Mouse (Mus musculus) c-Kit-positive CD71-negative TER-119-negative erythroid progenitor cells, embryonic 14.5 days (primary cell): ENCODE measurements around the gene Snx30.
A peak's percentile ranks its signal among the peaks of the same experiment; 100 is the strongest.

Source experiments
- DNase-seq: peaks from one replicate; pipeline ENCODE4 v3.0.0-alpha.2; 2013; ENCODE audit warnings: low read depth

Gene Snx30

GRCm38 (mm10) chr4:59907657-59908230 lies 102.1 kb downstream of the Snx30 start:
- no peak for DNase-seq

- DNase-seq = no peak
Measured at GRCm38 (mm10) chr4:59908785-59909184, 103.1 kb downstream of the Snx30 start.

GRCm38 (mm10) chr4:59914608-59915403 lies 109.2 kb downstream of the Snx30 start, which contains the start of gene Slc46a2:
Slc46a2 (minus strand) TSS chr4:59915056.
- no peak for DNase-seq

- no peak for DNase-seq
Measured at GRCm38 (mm10) chr4:59917966-59918365, 112.3 kb downstream of the Snx30 start.

GRCm38 (mm10) chr4:59925082-59925481 lies 119.4 kb downstream of the Snx30 start:
- no peak for DNase-seq

GRCm38 (mm10) chr4:59927666-59928065 lies 122.0 kb downstream of the Snx30 start:
- DNase-seq = no peak

DNA sequence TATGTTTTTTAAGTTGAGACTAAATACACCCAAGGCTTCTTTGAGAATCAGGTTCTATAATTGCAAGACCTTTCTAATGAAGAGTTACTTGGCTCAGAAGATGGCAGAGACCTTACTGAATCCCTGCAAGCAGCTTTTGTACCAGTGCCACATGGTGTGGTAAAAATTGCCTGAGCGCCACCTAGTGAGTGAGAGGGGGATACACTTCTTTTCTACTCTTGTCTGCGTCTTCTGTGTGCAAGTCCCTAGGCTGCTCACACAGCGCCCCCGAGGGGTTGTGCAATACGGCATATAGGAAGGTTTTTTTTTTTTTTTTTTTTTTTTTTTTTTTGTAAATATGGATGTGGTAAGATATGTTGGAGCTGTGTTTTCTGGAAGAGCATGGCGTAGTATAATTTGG lies 122.7 kb downstream of the Snx30 start:
- peak; percentile 73 for DNase-seq

DNA sequence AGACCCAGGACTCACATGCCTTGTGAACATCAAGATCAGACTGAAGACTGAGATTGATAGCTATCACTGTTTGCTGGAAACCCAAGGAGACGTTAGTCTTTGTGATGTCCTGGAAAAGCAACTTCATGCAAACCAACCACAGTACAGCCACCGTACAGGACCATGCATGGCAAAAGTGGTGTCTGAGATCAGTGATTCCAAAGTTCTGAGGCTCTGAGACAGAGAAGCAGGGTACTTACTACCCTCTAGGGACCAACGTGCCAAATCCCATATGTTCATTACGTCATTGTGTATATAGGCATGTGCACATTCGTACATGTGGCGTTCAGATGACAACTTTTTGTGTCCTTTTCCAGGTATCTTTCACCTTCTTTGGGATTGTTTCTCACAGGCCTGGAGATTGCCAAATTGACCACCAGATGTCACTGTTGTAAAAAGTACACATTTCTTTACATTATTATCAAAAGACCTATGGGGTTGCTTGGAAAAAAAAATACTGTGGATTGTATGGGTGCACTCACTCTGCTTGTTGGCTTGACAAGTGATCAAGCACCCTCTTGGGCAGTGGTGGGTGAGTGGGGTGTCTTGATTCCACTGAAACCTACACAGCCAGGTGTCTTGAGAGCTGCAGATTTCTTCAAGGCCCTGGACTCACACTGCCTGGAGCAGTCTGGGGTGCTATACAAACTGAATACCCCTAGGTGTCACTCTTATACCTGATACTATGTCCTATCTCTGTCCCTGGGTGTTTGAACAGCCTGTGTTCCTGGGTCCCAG lies 127.1 kb downstream of the Snx30 start:
- peak; percentile 23 for DNase-seq

DNA sequence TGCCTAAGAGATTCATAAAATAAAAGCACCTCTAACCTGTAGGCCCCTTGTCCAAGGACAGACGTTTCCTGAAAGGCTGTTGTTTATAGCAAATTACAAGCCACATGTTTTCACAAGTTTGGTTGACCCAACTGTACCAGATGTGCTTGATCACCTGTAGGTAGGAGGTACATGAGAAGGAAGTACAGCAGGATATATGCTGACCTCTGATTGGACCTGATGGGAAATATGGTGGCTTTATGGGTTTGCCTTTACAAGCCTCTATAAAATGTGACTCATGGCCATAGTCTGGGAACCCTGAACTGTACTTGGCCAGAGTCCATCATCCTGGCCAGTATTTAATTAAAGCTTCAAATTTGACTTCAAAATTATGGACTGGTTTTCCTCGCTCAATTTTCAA lies 131.9 kb downstream of the Snx30 start:
- no peak for DNase-seq
